Mouse (Mus musculus) liver, adult 2 months (tissue): ENCODE data around the gene Uap1.

Source experiments
- CTCF ChIP-seq: fragments of 200-500 bp; IDR thresholded peaks from 2 replicates; pipeline ENCODE4 v1.5.1; 2011; ENCODE audit warnings: low read depth, low read length, control low read depth
- POLR2A ChIP-seq: fragments of 200-500 bp; IDR thresholded peaks from 2 replicates; pipeline ENCODE4 v1.6.1; 2011; ENCODE audit warnings: low read length, control low read depth; ENCODE audit not compliant: insufficient read depth; ENCODE audit errors: extremely low read depth

- peak; percentile 41 for TF ChIP-seq CTCF
- no peak for TF ChIP-seq POLR2A
Observed at GRCm38 (mm10) chr1:170155298-170155697, 19.5 kb downstream of the Uap1 start.
